Comparison of ENCODE assay signal across 10 mouse cellular contexts in genomic region chr7:24861913-24862312, GRCm38 (mm10). TPM values are rescaled to one million over a fixed set of nuclear protein-coding genes. Genes with fewer than 3 reads are reported as not detected.
DNase-seq lines count a peak whose midpoint lies in the region; ATAC-seq and TF ChIP-seq lines count a peak whose summit lies in the region.
"Had no signal": no experiment of that assay in that cellular context is flagged by ENCODE, and none has a peak within 500 bp of the region (broad histone marks: within the 10 kb centered on the region; RNA-seq: fewer than 3 reads in every experiment).

Gm9844 (plus strand) TSS chr7:24862213.

- H3K27me3 ChIP-seq in liver, embryonic 12.5 days (replicated peaks) = peaks cover 13% of the 10 kb centered on the region
- no peaks in the 10 kb centered on the region for H3K27me3 ChIP-seq in liver, postnatal 0 days (ENCODE audit: insufficient read depth, low read length)
- H3K27me3 ChIP-seq in embryonic facial prominence, embryonic 10.5 days (replicated peaks; ENCODE audit: low read depth, poor library complexity, severe bottlenecking) = 0 out of 2 replicates have a peak, but pooled peaks cover 13% of the 10 kb centered on the region
- H3K27me3 ChIP-seq in hindbrain, embryonic 14.5 days (ENCODE audit: control insufficient read depth, insufficient read depth, low read length) = no peaks in the 10 kb centered on the region
- no peaks in the 10 kb centered on the region for H3K27me3 ChIP-seq in midbrain, embryonic 16.5 days (ENCODE audit: control insufficient read depth, insufficient read depth, low read depth, low read length)

- H3K9me3 ChIP-seq in liver, embryonic 12.5 days (replicated peaks) = no peaks in the 10 kb centered on the region
- H3K9me3 ChIP-seq in liver, postnatal 0 days (ENCODE audit: low read length) = no peaks in the 10 kb centered on the region
- H3K9me3 ChIP-seq in embryonic facial prominence, embryonic 10.5 days = no peaks in the 10 kb centered on the region
- H3K9me3 ChIP-seq in hindbrain, embryonic 14.5 days (ENCODE audit: control insufficient read depth, low read length) = no peaks in the 10 kb centered on the region
- no peaks in the 10 kb centered on the region for H3K9me3 ChIP-seq in midbrain, embryonic 16.5 days (replicated peaks; ENCODE audit: control insufficient read depth, low read length, poor library complexity, severe bottlenecking)

- no peak for DNase-seq in liver, postnatal 0 days
- no peak for DNase-seq in embryonic facial prominence, embryonic 10.5 days (ENCODE audit: low spot score)
- no peak for DNase-seq in hindbrain, embryonic 14.5 days (ENCODE audit: low spot score)
- no peak for DNase-seq in frontal cortex, postnatal 25 days (ENCODE audit: low spot score in 2 of 2)
- no peak for DNase-seq in layer of hippocampus, adult 8-10 months (ENCODE audit: low spot score in 2 of 2)
- DNase-seq in lung, postnatal 36 days = no peak
- DNase-seq: adrenal gland, postnatal 25 days; lung, postnatal 10 days had no signal

- no peak within 1 kb of the TSS for H3K4me3 ChIP-seq in liver, embryonic 12.5 days
- no peak within 1 kb of the TSS for H3K4me3 ChIP-seq in liver, postnatal 0 days (ENCODE audit: low read depth, low read length)
- H3K4me3 ChIP-seq in embryonic facial prominence, embryonic 10.5 days = no peak within 1 kb of the TSS
- no peak within 1 kb of the TSS for H3K4me3 ChIP-seq in hindbrain, embryonic 14.5 days (replicated peaks; ENCODE audit: low read length)
- H3K4me3 ChIP-seq in midbrain, embryonic 16.5 days (ENCODE audit: low read depth, low read length) = no peak within 1 kb of the TSS

- no peak within 1 kb of the TSS for H3K9ac ChIP-seq in liver, embryonic 12.5 days
- no peak within 1 kb of the TSS for H3K9ac ChIP-seq in liver, postnatal 0 days (replicated peaks)
- H3K9ac ChIP-seq in hindbrain, embryonic 14.5 days = no peak within 1 kb of the TSS
- H3K9ac ChIP-seq in midbrain, embryonic 16.5 days (ENCODE audit: low read depth, low read length) = no peak within 1 kb of the TSS

- peak within 1 kb of the TSS; percentile 56 for H3K27ac ChIP-seq in liver, embryonic 12.5 days
- no peak within 1 kb of the TSS for H3K27ac ChIP-seq in liver, postnatal 0 days (ENCODE audit: low read depth)
- H3K27ac ChIP-seq in embryonic facial prominence, embryonic 10.5 days (replicated peaks) = no peak within 1 kb of the TSS
- H3K27ac ChIP-seq in hindbrain, embryonic 14.5 days = no peak within 1 kb of the TSS
- no peak within 1 kb of the TSS for H3K27ac ChIP-seq in midbrain, embryonic 16.5 days (ENCODE audit: low read length)

- TF ChIP-seq CTCF in liver, postnatal 0 days (IDR thresholded peaks at IDR 0.05; ENCODE audit: low read depth) = no peak

- H3K36me3 ChIP-seq in liver, embryonic 12.5 days = no peaks in the 10 kb centered on the region
- no peaks in the 10 kb centered on the region for H3K36me3 ChIP-seq in liver, postnatal 0 days (replicated peaks; ENCODE audit: insufficient read depth, low read length)
- no peaks in the 10 kb centered on the region for H3K36me3 ChIP-seq in embryonic facial prominence, embryonic 10.5 days (replicated peaks)
- H3K36me3 ChIP-seq in hindbrain, embryonic 14.5 days (replicated peaks; ENCODE audit: control insufficient read depth, insufficient read depth) = no peaks in the 10 kb centered on the region
- no peaks in the 10 kb centered on the region for H3K36me3 ChIP-seq in midbrain, embryonic 16.5 days (ENCODE audit: control insufficient read depth, insufficient read depth, low read length)

- TF ChIP-seq EP300 in liver, postnatal 0 days (IDR thresholded peaks at IDR 0.05; ENCODE audit: low read depth) = no peak

- H3K4me2 ChIP-seq in liver, embryonic 12.5 days = no peak within 1 kb of the TSS
- H3K4me2 ChIP-seq in liver, postnatal 0 days (ENCODE audit: low read depth, low read length) = no peak within 1 kb of the TSS
- no peak within 1 kb of the TSS for H3K4me2 ChIP-seq in hindbrain, embryonic 14.5 days (replicated peaks)
- H3K4me2 ChIP-seq in midbrain, embryonic 16.5 days (ENCODE audit: low read length) = no peak within 1 kb of the TSS

- no peak for ATAC-seq in liver, embryonic 12.5 days
- no peak for ATAC-seq in liver, postnatal 0 days
- no peak for ATAC-seq in hindbrain, embryonic 14.5 days (ENCODE audit: low FRiP score)
- no peak for ATAC-seq in midbrain, embryonic 16.5 days

- 69% methylated on average over 7 of the region's 7 CpGs for WGBS in liver, embryonic 12.5 days (ENCODE audit: insufficient replicate concordance)
- 80% methylated on average over 7 of the region's 7 CpGs for WGBS in liver, postnatal 0 days (ENCODE audit: insufficient replicate concordance)
- WGBS in embryonic facial prominence, embryonic 10.5 days = 92% methylated on average over 7 of the region's 7 CpGs
- whole genome bisulfite sequencing in hindbrain, embryonic 14.5 days = 91% methylated on average over 7 of the region's 7 CpGs
- WGBS in midbrain, embryonic 16.5 days = 88% methylated on average over 7 of the region's 7 CpGs

- peaks cover 58% of the 10 kb centered on the region for H3K4me1 ChIP-seq in liver, embryonic 12.5 days
- H3K4me1 ChIP-seq in liver, postnatal 0 days (ENCODE audit: insufficient read depth) = peaks cover 12% of the 10 kb centered on the region
- H3K4me1 ChIP-seq in embryonic facial prominence, embryonic 10.5 days = peaks cover 8% of the 10 kb centered on the region
- H3K4me1 ChIP-seq in hindbrain, embryonic 14.5 days (replicated peaks; ENCODE audit: control insufficient read depth, insufficient read depth, low read length) = no peaks in the 10 kb centered on the region
- no peaks in the 10 kb centered on the region for H3K4me1 ChIP-seq in midbrain, embryonic 16.5 days (ENCODE audit: control insufficient read depth, insufficient read depth, low read length)

RNA-seq across cellular contexts. Expression of gene Gm9844, which starts in this region (rescaled TPM):
- 3.0 and 3.4 TPM in 2 replicates for polyA plus RNA-seq in liver, embryonic 12.5 days (2016; fragmentation: Nextera tagmentation; extraction: Ambion mirVana)
- 1.6 and 2.7 TPM in 2 replicates for polyA plus RNA-seq in liver, postnatal 0 days (2015; fragmentation: Nextera tagmentation; extraction: Ambion mirVana)
- polyA plus RNA-seq in embryonic facial prominence, embryonic 10.5 days (2016; fragmentation: Nextera tagmentation; extraction: Ambion mirVana) = 14.4 and 18.5 TPM in 2 replicates
- polyA plus RNA-seq in hindbrain, embryonic 14.5 days (2014; fragmentation: Nextera tagmentation; extraction: Ambion mirVana) = 36.2 and 37.5 TPM in 2 replicates
- 27.8 and 28.6 TPM in 2 replicates for polyA plus RNA-seq in midbrain, embryonic 16.5 days (2015; fragmentation: Nextera tagmentation; extraction: Ambion mirVana)
- total RNA-seq in layer of hippocampus, adult 8-10 months (2022) = not detected
